Mouse (Mus musculus) frontal cortex, adult (tissue): ENCODE measurements around the gene Pnpla2.
"Not testable (repeated sequence)": the region's sequence is repeated elsewhere in the genome, so short reads cannot be mapped to it uniquely, and the experiment has no call there.

Experiments used
- ATAC-seq: cut with Nextera tagmentation; 2 replicates; pipeline ENCODE4 v1.9.2; 2017; ENCODE audit warnings: mild to moderate bottlenecking, moderate library complexity, mixed read lengths; ENCODE audit not compliant: low TSS enrichment

Gene Pnpla2

GRCm38 (mm10) chr7:141454967-141455551 lies at the start of gene Pnpla2:
Gene Pnpla2, plus strand, starts transcription at chr7:141455198.
- ATAC-seq, result peak; percentile 70

GRCm38 (mm10) chr7:141405466-141405865 lies 49.5 kb upstream of the Pnpla2 start:
- ATAC-seq, result no peak

- ATAC-seq, result not testable (repeated sequence)
These were observed 47.3 kb upstream of the Pnpla2 start for GRCm38 (mm10) chr7:141407670-141408069.

- ATAC-seq, result peak; percentile 79
These were observed 46.2 kb upstream of the Pnpla2 start for GRCm38 (mm10) chr7:141408833-141409232.

GRCm38 (mm10) chr7:141410631-141411030 lies 44.4 kb upstream of the Pnpla2 start:
- no peak for ATAC-seq

- no peak for ATAC-seq
These were observed 43.3 kb upstream of the Pnpla2 start for GRCm38 (mm10) chr7:141411667-141412066.

GRCm38 (mm10) chr7:141413331-141413730 lies 41.7 kb upstream of the Pnpla2 start:
- peak; percentile 15; the same call in 1 of the 2 replicates for ATAC-seq

- ATAC-seq, result peak; percentile 75
These were observed 41.0 kb upstream of the Pnpla2 start, which contains the start of gene Gatd1 for GRCm38 (mm10) chr7:141413809-141414584. Gene Gatd1, minus strand, starts transcription at chr7:141414136.

- no peak for ATAC-seq
These were observed 38.7 kb upstream of the Pnpla2 start for GRCm38 (mm10) chr7:141416144-141416841.

- no peak for ATAC-seq
These were observed 37.0 kb upstream of the Pnpla2 start for GRCm38 (mm10) chr7:141417731-141418681.

- no peak for ATAC-seq
These were observed 36.0 kb upstream of the Pnpla2 start for GRCm38 (mm10) chr7:141418970-141419369.

GRCm38 (mm10) chr7:141420030-141420702 lies 34.8 kb upstream of the Pnpla2 start:
- no peak for ATAC-seq

GRCm38 (mm10) chr7:141423811-141424210 lies 31.2 kb upstream of the Pnpla2 start:
- ATAC-seq, result no peak

GRCm38 (mm10) chr7:141426948-141427730 lies 27.9 kb upstream of the Pnpla2 start:
- no peak for ATAC-seq

- no peak for ATAC-seq
These were observed 26.3 kb upstream of the Pnpla2 start for GRCm38 (mm10) chr7:141428701-141429100.

GRCm38 (mm10) chr7:141429310-141429709 lies 25.7 kb upstream of the Pnpla2 start, which contains the start of gene Cend1:
Gene Cend1, minus strand, starts transcription at chr7:141429491.
- peak; percentile 89 for ATAC-seq

- no peak for ATAC-seq
These were observed 25.0 kb upstream of the Pnpla2 start for GRCm38 (mm10) chr7:141429840-141430584.

GRCm38 (mm10) chr7:141430585-141431240 lies 24.3 kb upstream of the Pnpla2 start:
- no peak for ATAC-seq
